Mouse (Mus musculus) thymus, postnatal 25 days (tissue): ENCODE measurements at regions not wholly inside any gene's neighbourhood (a gene's known extent, or its start where the extent isn't known, plus 50 kb on each side); places are given as distances from the start of the nearest gene placed in this dataset.

Source experiments
- DNase-seq: peaks from one replicate; pipeline ENCODE4 v3.0.0; 2022

GRCm38 (mm10) chr13:72947374-72948165, 312.7 kb upstream of the Irx4 start:
- DNase-seq, result no peak

GRCm38 (mm10) chr13:72958616-72959518, 301.4 kb upstream of the Irx4 start:
- no peak for DNase-seq

GRCm38 (mm10) chr13:72961291-72961690, 299.0 kb upstream of the Irx4 start:
- no peak for DNase-seq

GRCm38 (mm10) chr13:72972165-72972564, 288.1 kb upstream of the Irx4 start:
- DNase-seq, result no peak

GRCm38 (mm10) chr13:72972894-72973293, 287.4 kb upstream of the Irx4 start:
- no peak for DNase-seq

- DNase-seq, result no peak
These were observed 283.1 kb upstream of the Irx4 start for GRCm38 (mm10) chr13:72977213-72977612.

- no peak for DNase-seq
These were observed 282.3 kb upstream of the Irx4 start for GRCm38 (mm10) chr13:72977971-72978370.

- no peak for DNase-seq
These were observed 281.3 kb upstream of the Irx4 start for GRCm38 (mm10) chr13:72978966-72979365.

- no peak for DNase-seq
These were observed 267.5 kb upstream of the Irx4 start for GRCm38 (mm10) chr13:72992589-72993409.

- DNase-seq, result no peak
These were observed 266.8 kb upstream of the Irx4 start for GRCm38 (mm10) chr13:72993410-72993858.

GRCm38 (mm10) chr13:72994538-72994937, 265.7 kb upstream of the Irx4 start:
- no peak for DNase-seq

- DNase-seq, result no peak
These were observed 251.3 kb upstream of the Irx4 start for GRCm38 (mm10) chr13:73008856-73009546.

- no peak for DNase-seq
These were observed 250.5 kb upstream of the Irx4 start for GRCm38 (mm10) chr13:73009547-73010475.

GRCm38 (mm10) chr13:73019181-73019580, 241.1 kb upstream of the Irx4 start:
- DNase-seq, result no peak

GRCm38 (mm10) chr13:73031217-73031616, 229.1 kb upstream of the Irx4 start:
- no peak for DNase-seq

GRCm38 (mm10) chr13:73033055-73033454, 227.2 kb upstream of the Irx4 start:
- DNase-seq, result peak; percentile 2

- DNase-seq, result no peak
These were observed 226.0 kb upstream of the Irx4 start for GRCm38 (mm10) chr13:73034065-73034831.

- no peak for DNase-seq
These were observed 225.4 kb upstream of the Irx4 start for GRCm38 (mm10) chr13:73034886-73035285.

- DNase-seq, result no peak
These were observed 224.8 kb upstream of the Irx4 start for GRCm38 (mm10) chr13:73035336-73035940.

- no peak for DNase-seq
These were observed 220.5 kb upstream of the Irx4 start for GRCm38 (mm10) chr13:73039731-73040130.
